Mouse (Mus musculus) liver, postnatal 0 days (tissue): ENCODE results near the gene Nufip2.

Experiments
- CTCF ChIP-seq: sonication (generic); IDR thresholded peaks from 2 replicates; pipeline ENCODE4 v1.5.1; 2016; ENCODE audit warnings: antibody characterized with exemption, low read depth
- EP300 ChIP-seq: IDR thresholded peaks from 2 replicates; pipeline ENCODE4 v1.6.1; 2016; ENCODE audit warnings: antibody characterized with exemption, low read depth, mild to moderate bottlenecking

DNA sequence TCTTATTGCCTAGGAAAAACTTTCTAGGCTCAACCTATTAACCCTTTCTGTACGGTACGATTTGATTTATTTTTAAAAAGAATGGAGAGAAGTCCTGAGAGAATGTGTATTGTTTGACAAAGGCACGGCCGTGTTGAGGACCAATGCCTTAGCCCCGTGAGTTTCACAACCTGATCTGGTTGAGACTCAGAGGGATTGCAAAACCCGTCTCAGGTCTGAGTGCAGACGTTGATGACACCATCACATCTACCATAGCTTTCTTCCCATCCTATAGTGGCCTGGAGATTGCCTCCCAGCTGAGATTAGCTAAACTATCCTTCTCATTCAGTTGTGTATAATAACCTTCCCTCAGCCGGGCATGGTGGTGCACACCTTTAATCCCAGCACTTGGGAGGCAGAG, 21.9 kb upstream of the Nufip2 start:
- TF ChIP-seq CTCF (no peak), EP300 (no peak)
